Mouse (Mus musculus): ENCODE measurements at regions not wholly inside any gene's neighbourhood (a gene's known extent, or its start where the extent isn't known, plus 50 kb on each side); places are given as distances from the start of the nearest gene placed in this dataset.
A peak's percentile ranks its signal among the peaks of the same experiment; 100 is the strongest.
"Not testable (repeated sequence)": the region's sequence is repeated elsewhere in the genome, so short reads cannot be mapped to it uniquely, and the experiment has no call there.

DNA sequence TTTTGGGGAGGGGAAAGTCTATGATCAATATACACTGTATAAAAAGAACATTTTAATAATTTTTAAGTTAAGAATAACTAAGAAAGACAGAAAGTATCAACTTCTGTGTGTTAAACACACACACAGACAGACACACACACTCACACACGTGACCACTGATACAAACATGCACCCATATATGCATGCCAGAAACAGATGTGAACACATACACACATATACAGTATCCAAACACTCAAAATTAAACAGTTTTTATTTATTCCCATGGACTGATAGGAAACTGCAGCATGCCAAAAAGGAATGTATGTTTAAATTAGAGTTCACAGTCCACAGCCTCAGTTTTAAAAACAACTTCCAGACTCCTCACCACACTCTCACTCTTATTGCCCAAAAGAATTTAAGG lies 203.4 kb upstream of the Tbl1x start:
- DNase-seq (ENCODE audit: low read depth, low spot score) = no peak

DNA sequence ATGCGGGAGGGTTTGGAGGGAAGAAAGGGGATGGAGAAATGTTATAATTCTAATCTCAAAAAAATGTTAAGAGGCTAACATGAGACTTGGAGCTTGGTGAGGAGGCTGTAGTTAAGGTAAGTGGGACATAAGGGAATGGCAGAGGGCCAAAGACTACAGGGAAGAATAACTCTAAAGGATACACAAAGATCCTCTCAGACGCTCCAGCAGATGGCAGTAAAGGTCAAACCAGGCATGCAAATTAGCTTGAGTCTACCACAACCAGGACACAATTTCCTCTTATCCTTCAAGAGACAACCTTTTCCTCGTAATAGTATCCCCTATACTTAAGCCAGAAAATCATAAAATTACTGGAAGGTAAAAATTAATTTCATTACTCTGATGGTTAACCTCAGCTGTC lies 196.4 kb upstream of the Tbl1x start:
- DNase-seq (ENCODE audit: low read depth, low spot score) = peak; percentile 21

- DNase-seq (ENCODE audit: low read depth, low spot score) = no peak
These were observed 187.2 kb upstream of the Tbl1x start for GRCm38 (mm10) chrX:77323644-77324043.

- no peak for DNase-seq (ENCODE audit: low read depth, low spot score)
These were observed 157.6 kb upstream of the Tbl1x start for GRCm38 (mm10) chrX:77353181-77353580.

DNA sequence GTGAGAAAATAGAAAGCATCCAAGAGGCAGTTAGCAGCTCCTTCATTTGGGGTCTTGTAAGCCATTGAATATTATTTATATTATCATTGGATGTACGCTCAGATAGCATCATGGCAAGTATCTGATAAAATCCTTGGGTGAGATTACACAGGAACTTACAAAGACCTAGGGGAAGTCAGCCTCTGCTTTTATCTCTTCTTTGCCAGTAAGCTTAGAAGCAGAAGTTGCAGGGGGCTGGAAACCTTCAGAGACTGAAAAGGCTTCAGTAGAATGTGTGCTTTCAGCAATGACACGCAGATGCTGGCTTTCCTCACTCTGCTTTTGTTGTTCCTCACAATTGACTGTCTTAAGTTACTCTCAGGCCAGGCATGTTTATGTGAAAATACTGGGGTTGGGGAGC lies 150.3 kb upstream of the Tbl1x start:
- DNase-seq (ENCODE audit: low read depth, low spot score) = no peak

GRCm38 (mm10) chrX:77361106-77361505 lies 149.7 kb upstream of the Tbl1x start:
- no peak for DNase-seq (ENCODE audit: low read depth, low spot score)

DNA sequence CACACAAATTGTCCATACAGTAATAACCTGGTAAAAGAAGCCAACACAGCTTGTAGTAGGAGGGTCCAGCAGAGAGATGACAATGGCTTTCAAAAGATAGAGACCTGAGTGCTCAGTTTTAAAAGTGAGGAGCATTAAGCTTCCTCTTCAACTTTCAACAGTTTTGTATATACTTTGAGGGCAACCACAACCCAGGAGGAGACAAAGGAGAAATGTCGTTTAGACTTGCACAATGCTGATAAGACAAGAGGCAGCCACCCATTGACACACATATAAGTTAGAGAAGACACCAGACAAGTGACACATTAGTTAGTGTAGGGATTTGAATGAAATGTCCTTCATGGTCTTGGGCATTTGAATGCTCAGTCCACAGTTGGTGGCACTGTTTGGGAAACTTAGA lies 147.2 kb upstream of the Tbl1x start:
- DNase-seq (ENCODE audit: low read depth, low spot score) = no peak

DNA sequence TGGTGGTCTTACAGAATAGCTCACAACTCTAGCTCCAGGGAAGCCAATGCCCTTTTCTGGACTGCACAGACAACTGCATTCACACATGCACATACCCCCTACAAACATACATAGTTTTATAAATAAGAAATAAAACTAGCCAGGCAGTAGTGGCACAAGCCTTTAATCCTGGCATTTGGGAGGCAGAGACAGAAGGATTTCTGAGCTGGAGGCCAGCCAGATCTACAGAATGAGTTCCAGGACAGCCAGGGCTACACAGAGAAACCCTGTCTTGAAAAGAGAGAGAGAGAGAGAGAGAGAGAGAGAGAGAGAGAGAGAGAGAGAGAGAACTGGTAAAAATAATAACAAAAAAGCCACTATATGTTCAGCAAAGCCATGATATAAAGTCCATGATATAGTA lies 143.5 kb upstream of the Tbl1x start:
- no peak for DNase-seq (ENCODE audit: low read depth, low spot score)

GRCm38 (mm10) chrX:77387271-77387670 lies 123.5 kb upstream of the Tbl1x start:
- no peak for DNase-seq (ENCODE audit: low read depth, low spot score)

DNA sequence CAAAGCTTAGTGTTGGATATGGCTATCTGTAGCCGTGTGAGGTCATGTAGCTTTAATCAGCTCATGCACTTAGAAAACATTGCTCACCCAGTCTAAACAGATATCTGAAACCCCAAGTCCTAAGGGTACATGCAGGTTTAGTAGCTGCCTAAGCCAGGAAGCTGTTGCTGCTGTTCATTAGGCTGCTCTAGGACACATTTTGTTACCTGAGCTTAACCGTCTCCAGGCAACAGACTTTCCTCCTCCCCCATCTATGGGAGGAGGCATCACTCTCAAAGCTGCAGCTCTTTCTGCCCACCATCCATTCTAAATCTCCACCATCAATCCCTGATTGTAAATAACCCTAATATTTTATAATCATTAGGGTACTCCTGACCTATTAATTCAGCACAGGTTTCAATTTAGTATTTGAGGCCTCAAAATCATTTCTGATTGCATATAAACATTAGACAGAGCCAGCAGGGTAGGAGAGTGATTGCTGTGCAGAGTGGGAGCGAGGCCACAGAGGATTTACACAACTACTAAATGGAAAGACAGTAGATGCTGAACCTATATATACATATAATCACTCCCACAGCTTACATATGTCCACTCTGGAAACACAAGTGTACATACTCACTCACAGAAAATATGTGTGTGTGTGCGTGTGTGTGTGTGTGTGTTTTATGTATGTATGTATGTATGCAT lies 118.9 kb upstream of the Tbl1x start:
- no peak for DNase-seq (ENCODE audit: low read depth, low spot score)

- DNase-seq (ENCODE audit: low read depth, low spot score) = no peak
These were observed 103.9 kb upstream of the Tbl1x start for GRCm38 (mm10) chrX:77406896-77407295.

DNA sequence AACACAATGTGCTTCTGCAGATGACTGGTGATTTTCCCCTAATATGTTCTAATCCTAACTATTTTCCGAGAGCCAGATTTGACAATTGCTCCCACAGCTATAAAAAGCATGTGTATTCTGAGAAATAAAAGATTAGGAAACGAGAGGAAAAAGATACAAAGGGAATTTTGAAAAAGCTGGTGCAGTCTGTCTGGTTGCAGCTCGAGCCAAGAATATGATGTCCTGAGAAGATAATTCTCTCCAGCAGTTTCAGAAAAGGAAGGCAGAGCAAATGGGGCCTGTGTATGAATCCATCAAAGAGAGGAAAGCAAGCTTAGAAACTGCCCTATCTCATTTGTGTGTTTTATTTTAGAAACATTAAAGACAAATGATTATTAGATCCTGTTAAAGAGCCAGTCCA lies 102.9 kb upstream of the Tbl1x start:
- no peak for DNase-seq (ENCODE audit: low read depth, low spot score)

DNA sequence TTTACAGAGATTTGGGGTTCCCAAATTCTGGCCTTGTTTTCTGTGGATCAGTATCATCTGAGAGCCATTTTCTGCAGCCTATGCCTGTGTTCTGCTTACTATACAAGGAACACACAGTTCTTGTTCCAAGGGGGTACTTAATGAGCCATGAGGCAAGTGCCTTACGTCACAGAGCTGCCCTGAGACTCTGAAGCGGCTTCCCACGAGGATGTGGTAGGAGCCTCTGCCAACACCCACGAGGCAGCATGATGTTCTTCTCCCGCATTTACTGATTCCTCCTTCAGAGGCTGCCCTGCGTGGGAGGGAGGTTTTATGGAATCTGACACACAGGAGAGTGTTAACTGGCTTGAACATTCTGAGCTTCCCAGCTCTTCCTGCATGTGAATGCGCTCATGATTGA lies 101.4 kb upstream of the Tbl1x start:
- DNase-seq (ENCODE audit: low read depth, low spot score) = no peak

DNA sequence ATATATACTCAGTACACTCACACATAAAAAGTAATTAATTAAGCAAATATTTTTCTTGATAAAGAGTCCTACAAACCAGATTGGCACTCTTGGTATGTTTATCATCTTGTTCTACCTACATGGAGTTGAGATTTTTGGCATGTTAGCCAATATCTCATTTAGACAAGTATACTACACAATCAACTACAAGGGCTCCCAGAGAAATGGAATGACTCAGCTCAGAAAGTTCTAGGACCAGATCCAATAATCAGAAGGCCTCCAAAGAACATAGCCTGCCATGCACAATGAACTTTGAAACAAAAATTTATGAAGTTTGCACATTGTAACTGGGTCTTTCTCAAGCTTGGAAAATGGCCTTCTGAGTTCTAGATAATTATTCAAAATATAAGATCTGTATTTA lies 100.0 kb upstream of the Tbl1x start:
- no peak for DNase-seq (ENCODE audit: low read depth, low spot score)

DNA sequence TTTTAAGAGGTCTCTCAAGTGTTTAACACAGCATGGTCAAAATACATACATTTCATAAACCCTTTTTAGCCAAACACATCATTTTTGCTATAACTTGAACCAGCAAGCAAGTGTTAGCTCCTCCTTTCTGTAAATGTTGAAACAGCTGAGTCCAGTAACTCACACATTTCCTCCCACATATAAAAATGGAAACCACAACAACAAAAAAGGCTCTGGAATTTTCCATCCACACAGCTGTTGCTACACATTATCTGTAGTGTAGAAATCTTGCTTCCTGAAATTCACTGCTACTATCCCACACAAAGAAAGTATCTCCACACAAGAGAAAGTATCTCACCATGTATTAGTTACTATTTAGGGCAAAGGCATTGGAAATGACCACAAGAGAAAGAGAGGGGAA lies 96.7 kb upstream of the Tbl1x start:
- DNase-seq (ENCODE audit: low read depth, low spot score) = no peak

GRCm38 (mm10) chrX:77417766-77418165 lies 93.0 kb upstream of the Tbl1x start:
- DNase-seq (ENCODE audit: low read depth, low spot score) = no peak

GRCm38 (mm10) chrX:77422206-77422605 lies 88.6 kb upstream of the Tbl1x start:
- DNase-seq (ENCODE audit: low read depth, low spot score) = no peak

DNA sequence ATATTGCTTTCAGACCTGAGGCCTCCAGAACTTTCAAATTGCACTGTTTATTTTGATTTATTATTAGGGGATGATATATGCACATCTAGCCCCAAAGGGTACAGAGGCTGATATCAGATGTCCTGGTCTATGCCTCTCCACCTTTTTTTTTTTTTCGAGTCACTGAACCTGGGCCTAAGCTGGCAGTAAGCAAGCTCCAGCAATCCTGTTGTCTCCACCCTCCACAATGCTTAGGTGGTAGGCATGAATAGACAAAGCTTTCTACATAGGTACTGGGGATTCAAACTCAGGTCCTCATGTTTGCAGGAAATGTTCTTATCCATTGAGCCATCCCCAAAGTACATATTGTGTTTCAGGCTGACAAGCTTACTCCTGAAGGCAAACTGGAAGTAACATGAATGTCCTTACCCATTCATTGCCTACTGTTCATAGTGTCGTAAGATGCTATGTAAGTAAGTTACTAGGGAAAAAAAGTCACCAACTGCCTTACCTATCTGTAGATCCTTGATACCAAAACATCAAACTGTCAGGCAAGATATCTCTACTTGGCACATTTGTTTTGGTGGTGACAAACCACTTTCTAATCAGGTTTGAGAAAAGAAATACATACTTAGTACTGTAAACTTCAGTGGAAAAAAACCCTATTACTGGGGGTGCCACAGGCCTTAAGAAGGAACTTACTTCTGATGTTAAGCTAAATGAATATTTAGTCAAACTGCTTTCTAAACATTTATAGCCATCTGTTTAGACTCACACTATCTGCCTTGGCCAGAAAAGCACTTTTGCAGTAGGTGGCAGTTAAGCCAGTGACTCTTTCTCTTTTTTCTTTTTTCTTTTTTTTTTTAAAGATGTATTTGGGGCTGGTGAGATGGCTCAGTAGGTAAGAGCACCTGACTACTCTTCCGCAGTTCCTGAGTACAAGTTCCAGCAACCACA lies 85.8 kb upstream of the Tbl1x start:
- DNase-seq (ENCODE audit: low read depth, low spot score) = no peak

- not testable (repeated sequence) for DNase-seq (ENCODE audit: low read depth, low spot score)
These were observed 85.1 kb upstream of the Tbl1x start for GRCm38 (mm10) chrX:77425728-77426102.

GRCm38 (mm10) chrX:77426836-77427235 lies 84.0 kb upstream of the Tbl1x start:
- not testable (repeated sequence) for DNase-seq (ENCODE audit: low read depth, low spot score)

DNA sequence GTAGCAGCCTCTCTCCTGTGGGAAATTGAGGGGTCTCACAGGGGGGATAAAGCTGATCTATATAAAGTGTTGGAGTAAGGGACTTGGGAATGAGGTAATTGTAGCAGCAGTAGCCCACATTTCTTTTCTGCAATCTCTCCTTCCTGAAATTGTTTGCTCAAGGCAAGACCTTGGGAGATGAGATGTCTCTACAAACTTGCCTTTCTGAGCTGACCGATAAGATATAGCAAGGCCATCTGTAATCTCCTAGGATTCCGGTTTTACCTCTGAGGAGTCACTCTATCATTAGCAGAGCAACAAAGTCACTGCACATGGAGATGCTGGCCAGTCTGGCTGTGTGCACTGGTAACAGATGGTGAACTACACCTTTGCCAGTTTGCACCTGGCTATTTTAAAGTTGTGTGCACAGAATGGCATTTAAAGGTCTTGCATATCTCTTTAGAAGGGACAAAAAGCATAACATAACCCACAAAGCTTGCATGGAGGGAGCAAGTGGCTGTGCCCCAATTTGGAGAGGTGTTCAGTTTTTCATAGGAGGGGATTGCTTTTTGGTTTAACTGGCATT lies 78.7 kb upstream of the Tbl1x start:
- DNase-seq (ENCODE audit: low read depth, low spot score) = no peak

Measured in CD4-positive helper T cell, adult 2 months (primary cell).